Mouse (Mus musculus): Measurements from ENCODE around the gene Tlr7. TPM values are rescaled to one million over a fixed set of nuclear protein-coding genes. Genes with fewer than 3 reads are reported as not detected.
"Not testable (repeated sequence)": the region's sequence is repeated elsewhere in the genome, so short reads cannot be mapped to it uniquely, and the experiment has no call there.

Tlr7 gene
- polyA plus RNA-seq, 1 experiment from 2014 or later: 0.09 TPM

DNA sequence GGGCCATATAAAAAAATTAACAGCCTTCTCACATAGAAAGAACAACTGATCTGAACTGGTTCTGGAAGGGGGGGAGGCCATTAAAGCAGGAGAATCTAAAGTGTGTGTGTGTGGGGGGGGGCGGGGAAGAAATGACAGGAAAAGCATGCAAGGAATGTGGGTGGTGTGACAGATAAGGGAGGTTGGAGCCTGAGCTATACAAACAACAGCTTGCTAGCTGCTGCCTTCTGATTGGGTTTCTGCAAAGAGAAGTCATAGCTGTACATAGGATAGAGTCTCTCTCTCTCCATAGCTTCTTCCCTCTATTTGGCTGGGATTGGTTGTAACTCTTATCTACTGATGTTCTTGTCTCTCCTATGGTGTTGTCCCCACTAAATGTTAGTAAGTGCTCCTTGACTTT, 2.2 kb upstream of the Tlr7 start:
- Histone ChIP-seq H3K4me2 (no peak overlapping the region), H3K4me3 (replicated peaks) (no peak overlapping the region), H3K27ac (no peak overlapping the region), H3K9ac (no peak overlapping the region), H3K36me3 (replicated peaks) (no peaks in the 10 kb centered on the region), H3K4me1 (no peaks in the 10 kb centered on the region), H3K9me3 (no peaks in the 10 kb centered on the region), H3K27me3 (peaks cover 16% of the 10 kb centered on the region)
- ATAC-seq (ENCODE audit: low FRiP score): no peak
- 83% methylated on average over 1 of the region's 1 CpGs for WGBS

DNA sequence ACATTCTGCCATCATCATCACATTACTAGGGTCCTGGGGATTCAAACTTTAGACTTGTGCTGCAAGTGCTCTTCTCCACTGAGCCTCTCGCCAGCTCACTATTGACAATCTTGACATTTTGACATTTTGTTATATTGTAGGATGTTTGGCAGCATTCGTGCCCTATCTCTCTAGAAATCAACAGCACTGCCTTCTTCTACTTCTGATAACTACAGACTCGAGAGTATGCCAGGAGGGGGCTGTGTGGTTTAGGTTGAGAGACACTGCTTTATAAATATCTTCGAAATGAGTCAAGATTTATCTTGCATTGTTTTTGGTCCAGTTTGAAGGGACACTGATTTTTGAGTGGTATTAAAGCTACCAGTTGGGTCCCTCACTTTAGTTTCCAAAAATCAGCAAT, 635 bp upstream of the Tlr7 start:
- Histone ChIP-seq H3K4me3 (replicated peaks) (no peak overlapping the region), H3K4me2 (no peak overlapping the region), H3K36me3 (replicated peaks) (no peaks in the 10 kb centered on the region), H3K4me1 (no peaks in the 10 kb centered on the region), H3K27ac (no peak overlapping the region), H3K27me3 (peaks cover 16% of the 10 kb centered on the region), H3K9me3 (no peaks in the 10 kb centered on the region), H3K9ac (no peak overlapping the region)
- 85% methylated on average over 4 of the region's 4 CpGs for WGBS
- no peak for ATAC-seq (ENCODE audit: low FRiP score)

DNA sequence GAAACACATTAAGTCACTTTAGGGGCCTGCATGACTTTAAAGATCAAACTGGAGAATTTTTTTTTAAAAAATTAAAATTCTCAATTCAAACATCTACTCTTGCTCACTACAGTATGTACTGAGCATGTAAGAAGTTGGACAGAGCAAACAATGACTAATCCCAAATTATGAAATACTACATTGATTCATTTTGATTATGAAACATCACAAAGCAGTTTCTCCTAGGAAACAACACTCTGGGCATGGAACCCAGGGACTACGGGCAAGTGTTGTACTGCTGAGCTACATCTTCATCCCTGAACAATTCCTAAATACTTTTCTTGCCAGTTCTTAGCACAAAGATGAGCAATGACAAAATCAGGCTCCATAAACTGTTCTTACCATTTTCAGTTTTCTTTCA, 738 bp downstream of the Tlr7 start:
- Histone ChIP-seq H3K9ac (no peak overlapping the region), H3K4me1 (no peaks in the 10 kb centered on the region), H3K4me2 (no peak overlapping the region), H3K27ac (no peak overlapping the region), H3K9me3 (no peaks in the 10 kb centered on the region), H3K27me3 (peaks cover 20% of the 10 kb centered on the region), H3K36me3 (replicated peaks) (no peaks in the 10 kb centered on the region), H3K4me3 (replicated peaks) (no peak overlapping the region)
- 93% methylated on average over 1 of the region's 1 CpGs for WGBS
- no peak for ATAC-seq (ENCODE audit: low FRiP score)

DNA sequence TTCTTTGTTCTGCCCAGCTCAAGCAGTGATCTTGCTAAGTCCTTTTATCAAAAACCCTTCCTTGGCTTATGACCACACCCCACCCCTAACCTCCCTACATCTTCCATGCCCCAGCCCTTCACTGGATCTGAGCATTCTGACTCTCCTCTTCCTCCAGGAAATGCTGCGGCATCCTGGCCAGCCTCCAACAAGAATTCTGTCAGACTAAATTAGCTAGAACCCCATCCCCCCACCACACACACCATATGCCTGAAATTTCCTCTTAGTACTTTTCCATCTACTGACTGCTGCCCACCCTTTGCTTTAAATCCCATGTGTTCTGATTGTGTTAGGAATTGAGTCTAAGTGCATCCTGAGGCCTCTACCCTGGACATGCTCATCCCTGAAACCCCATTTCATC, 1.3 kb downstream of the Tlr7 start:
- Histone ChIP-seq H3K4me3 (replicated peaks) (no peak overlapping the region), H3K9me3 (no peaks in the 10 kb centered on the region), H3K4me2 (no peak overlapping the region), H3K36me3 (replicated peaks) (no peaks in the 10 kb centered on the region), H3K27ac (no peak overlapping the region), H3K27me3 (peaks cover 20% of the 10 kb centered on the region), H3K4me1 (no peaks in the 10 kb centered on the region), H3K9ac (no peak overlapping the region)
- ATAC-seq (ENCODE audit: low FRiP score): no peak
- 67% methylated on average over 1 of the region's 1 CpGs for WGBS

DNA sequence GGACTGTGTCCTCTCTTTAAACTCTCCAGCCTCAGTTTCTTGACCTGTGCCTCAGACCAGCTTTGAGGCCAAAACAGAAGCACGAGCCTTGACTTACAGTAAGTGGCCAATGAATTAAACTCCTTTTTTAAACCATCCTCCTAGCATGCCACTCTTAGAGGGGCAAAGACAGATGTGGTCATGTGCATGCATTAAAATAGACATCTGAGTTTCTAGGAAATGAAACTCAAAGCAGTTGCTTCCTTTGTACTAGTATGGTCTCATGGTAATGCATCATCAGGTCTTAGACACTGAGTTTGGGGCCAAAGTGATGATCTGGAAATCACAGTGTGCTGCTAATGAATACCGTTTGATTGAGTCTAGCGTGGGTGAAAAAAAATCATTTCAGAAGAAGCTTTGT, 1.8 kb downstream of the Tlr7 start:
- 89% methylated on average over 3 of the region's 3 CpGs for WGBS
- Histone ChIP-seq H3K27ac (no peak overlapping the region), H3K36me3 (replicated peaks) (no peaks in the 10 kb centered on the region), H3K27me3 (peaks cover 17% of the 10 kb centered on the region), H3K9ac (no peak overlapping the region), H3K4me1 (no peaks in the 10 kb centered on the region), H3K9me3 (no peaks in the 10 kb centered on the region), H3K4me3 (replicated peaks) (no peak overlapping the region), H3K4me2 (no peak overlapping the region)
- no peak for ATAC-seq (ENCODE audit: low FRiP score)

DNA sequence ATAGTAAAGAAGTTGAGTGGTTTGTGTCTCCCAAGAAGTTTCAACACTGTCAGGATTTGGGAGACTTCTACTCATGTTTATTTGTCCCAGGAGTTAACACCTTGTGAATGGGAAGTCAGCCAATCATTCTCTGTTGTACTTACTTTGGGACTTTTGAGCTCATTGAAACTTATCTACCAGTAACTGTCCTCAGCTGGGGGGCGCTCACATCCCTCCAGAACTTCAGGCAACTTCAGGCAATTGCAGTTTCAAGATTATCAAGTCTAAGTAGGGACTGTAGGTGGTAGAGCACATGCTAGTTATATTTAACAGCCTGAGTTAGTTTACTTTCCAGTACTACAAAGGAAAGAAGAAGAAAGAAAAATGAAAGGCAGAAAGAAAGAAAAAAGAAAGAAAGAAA, 6.6 kb downstream of the Tlr7 start:
- ATAC-seq (ENCODE audit: low FRiP score): no peak
- H3K36me3 ChIP-seq (replicated peaks): no peaks in the 10 kb centered on the region
- no peak overlapping the region for H3K9ac ChIP-seq
- no peaks in the 10 kb centered on the region for H3K4me1 ChIP-seq
- H3K9me3 ChIP-seq: no peaks in the 10 kb centered on the region
- no peak overlapping the region for H3K27ac ChIP-seq
- H3K4me2 ChIP-seq: no peak overlapping the region
- H3K4me3 ChIP-seq (replicated peaks): no peak overlapping the region
- 55% methylated on average over 1 of the region's 1 CpGs for WGBS
- peaks cover 30% of the 10 kb centered on the region for H3K27me3 ChIP-seq

DNA sequence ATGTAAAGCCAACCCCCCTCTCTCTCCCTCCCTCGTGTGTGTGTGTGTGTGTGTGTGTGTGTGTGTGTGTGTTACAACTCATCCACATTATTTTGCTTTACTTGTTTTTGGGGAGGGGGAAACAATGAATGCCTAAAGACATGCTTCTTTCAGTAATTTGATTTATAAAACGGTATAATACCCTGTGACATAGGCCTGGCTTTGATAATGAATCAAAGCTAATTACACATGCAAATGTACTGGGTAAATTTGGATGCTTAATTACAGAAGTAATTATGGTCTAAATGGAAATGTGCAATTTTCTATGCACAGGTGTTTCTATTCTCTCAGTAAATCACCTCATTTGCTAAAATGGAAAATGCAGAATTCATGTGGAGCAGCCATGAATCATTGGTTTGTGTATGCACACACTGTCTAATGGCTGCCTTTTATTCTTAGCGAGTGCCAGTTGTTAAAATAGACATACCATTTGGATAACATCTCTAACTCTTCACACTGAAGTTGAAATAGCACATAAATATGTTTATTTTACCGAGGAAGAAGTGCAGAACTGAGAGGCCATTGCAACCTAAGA, 9.0 kb downstream of the Tlr7 start:
- H3K9ac ChIP-seq: no peak overlapping the region
- no peaks in the 10 kb centered on the region for H3K36me3 ChIP-seq (replicated peaks)
- ATAC-seq (ENCODE audit: low FRiP score): no peak
- H3K9me3 ChIP-seq: no peaks in the 10 kb centered on the region
- H3K4me2 ChIP-seq: no peak overlapping the region
- H3K27ac ChIP-seq: no peak overlapping the region
- peaks cover 29% of the 10 kb centered on the region for H3K27me3 ChIP-seq
- H3K4me3 ChIP-seq (replicated peaks): no peak overlapping the region
- WGBS: 54% methylated on average over 4 of the region's 4 CpGs
- H3K4me1 ChIP-seq: no peaks in the 10 kb centered on the region

DNA sequence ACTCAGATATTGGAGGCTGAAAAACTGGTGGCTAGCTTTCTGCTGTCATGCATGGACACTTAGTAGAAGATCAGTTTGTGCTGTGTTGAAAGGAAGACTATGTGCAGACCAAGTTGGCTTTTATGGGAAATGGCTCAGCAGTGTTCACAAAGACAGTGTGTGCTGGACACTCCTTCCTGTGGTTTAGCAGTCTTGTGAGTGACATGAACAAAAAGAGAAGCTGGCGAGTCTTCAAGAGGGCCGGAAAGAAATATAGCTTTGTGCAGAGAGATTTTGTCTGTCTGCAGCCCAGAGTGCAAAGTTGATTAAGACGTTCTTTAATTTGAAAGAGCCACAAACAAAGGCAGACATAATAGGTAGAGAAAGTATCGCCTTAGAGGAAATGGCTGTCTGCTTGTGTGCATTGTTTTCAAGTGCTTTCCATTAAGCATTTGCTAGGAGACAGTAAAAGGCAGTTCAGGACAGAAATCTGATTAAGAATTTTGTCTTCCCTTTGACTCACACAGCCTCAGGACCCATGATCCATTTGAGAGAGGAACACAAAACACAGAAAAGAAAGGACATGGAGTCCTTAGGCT, 11.4 kb downstream of the Tlr7 start:
- Histone ChIP-seq H3K27ac (no peak overlapping the region), H3K36me3 (replicated peaks) (no peaks in the 10 kb centered on the region), H3K9me3 (no peaks in the 10 kb centered on the region), H3K9ac (no peak overlapping the region), H3K4me1 (no peaks in the 10 kb centered on the region), H3K4me3 (replicated peaks) (no peak overlapping the region), H3K27me3 (peaks cover 28% of the 10 kb centered on the region), H3K4me2 (no peak overlapping the region)
- WGBS: 30% methylated on average over 4 of the region's 4 CpGs
- ATAC-seq (ENCODE audit: low FRiP score): no peak

DNA sequence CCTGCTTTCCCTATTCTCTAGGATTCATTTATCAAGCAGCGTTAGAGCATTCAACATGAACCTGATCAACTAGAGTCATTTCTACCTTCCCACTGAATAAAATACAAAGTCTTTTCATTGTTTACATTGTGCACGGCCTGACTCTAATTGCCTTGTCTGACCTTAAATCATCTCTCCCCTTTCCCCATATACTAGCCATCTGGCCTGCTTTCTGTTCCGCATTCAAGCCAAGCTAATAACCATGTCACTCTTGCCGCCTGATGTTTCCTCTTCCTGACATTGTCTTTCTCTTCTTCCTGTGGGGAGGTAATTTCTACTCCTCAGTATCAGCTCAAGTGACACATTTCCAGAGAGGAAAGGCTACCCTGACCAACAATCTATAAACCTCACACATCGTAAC, 14.6 kb downstream of the Tlr7 start:
- no peak for ATAC-seq (ENCODE audit: low FRiP score)
- Histone ChIP-seq H3K4me1 (no peaks in the 10 kb centered on the region), H3K36me3 (replicated peaks) (no peaks in the 10 kb centered on the region), H3K27me3 (peaks cover 21% of the 10 kb centered on the region), H3K9ac (no peak overlapping the region), H3K4me3 (replicated peaks) (no peak overlapping the region), H3K27ac (no peak overlapping the region), H3K4me2 (no peak overlapping the region), H3K9me3 (no peaks in the 10 kb centered on the region)
- 78% methylated on average over 5 of the region's 5 CpGs for WGBS

DNA sequence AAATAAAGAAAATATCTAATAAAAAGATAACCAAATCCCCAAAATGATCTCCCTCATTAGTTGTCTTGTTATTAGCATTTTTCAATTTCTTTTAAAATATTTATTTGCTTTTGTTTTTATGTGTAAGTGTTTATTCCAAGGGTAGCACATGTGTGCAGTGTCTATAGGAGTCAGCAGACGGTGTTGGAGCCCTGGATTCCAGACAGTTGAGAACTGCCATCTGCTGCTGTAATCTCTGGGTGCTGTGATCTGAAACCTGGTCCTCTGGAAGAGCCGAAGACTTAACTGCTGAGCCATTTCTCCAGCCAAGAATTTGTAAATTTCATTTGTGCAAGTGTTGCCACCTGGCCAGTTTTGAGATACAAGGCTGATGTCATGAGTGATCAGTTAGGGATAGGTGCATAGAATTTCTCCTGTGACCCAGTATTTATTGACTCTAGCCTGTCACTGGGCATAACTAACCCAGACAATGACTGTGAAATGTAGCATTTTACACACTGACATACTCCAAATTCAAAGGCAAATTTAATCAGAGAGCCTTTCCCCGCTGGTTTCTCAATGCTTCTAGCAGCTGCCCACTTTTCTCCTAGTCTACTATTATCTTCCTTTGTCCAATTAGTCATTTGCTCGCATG, 15.1 kb downstream of the Tlr7 start:
- no peaks in the 10 kb centered on the region for H3K9me3 ChIP-seq
- no peak for ATAC-seq (ENCODE audit: low FRiP score)
- peaks cover 15% of the 10 kb centered on the region; the same call in 1 of the 2 replicates for H3K27me3 ChIP-seq
- H3K36me3 ChIP-seq (replicated peaks): no peaks in the 10 kb centered on the region
- no peak overlapping the region for H3K4me2 ChIP-seq
- no peak overlapping the region for H3K4me3 ChIP-seq (replicated peaks)
- H3K9ac ChIP-seq: no peak overlapping the region
- 64% methylated on average over 4 of the region's 4 CpGs for WGBS
- no peak overlapping the region for H3K27ac ChIP-seq
- H3K4me1 ChIP-seq: no peaks in the 10 kb centered on the region

DNA sequence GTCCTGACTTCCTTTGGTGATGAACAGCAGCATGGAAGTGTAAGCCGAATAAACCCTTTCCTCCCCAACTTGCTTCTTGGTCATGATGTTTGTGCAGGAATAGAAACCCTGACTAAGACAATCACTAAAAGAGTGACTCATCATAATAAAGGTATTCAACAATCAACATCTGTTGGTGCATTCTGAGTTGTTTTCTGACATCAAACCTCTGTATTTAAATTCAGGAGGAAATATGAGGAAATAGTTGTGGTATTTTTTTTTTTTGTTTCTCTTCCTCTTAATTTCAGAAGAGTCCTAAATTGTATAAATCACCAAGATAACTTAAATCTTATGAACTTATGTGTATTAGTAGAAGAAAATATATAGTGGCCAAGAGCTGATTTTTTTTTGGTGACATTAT, 28.3 kb downstream of the Tlr7 start:
- H3K27ac ChIP-seq; ATAC-seq (ENCODE audit: low FRiP score): not testable (repeated sequence)
- WGBS: 100% methylated on average over 1 of the region's 1 CpGs

DNA sequence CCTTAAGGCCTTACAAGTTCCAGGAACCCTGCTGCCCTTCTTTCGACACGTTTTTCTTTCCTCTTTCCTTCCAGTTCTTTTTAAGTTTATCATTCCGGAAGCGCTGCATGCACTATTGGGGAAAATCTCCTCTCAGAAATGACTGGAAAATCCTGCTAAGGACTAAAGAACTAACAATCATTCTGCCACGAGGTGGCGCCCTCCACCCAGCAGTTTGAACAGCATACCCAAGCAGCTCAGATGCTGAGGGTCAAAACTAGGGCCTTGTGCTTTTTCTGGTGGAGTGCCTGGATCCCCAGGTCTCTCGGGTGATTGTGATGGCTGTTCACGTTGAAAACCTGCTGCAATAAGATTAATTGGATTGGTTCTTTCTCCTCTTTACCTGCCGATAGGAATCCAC, 53.4 kb downstream of the Tlr7 start:
- H3K4me2 ChIP-seq: no peak overlapping the region
- no peak overlapping the region for H3K27ac ChIP-seq
- no peak for ATAC-seq (ENCODE audit: low FRiP score)
- 24% methylated on average over 9 of the region's 9 CpGs for WGBS
- peaks cover 17% of the 10 kb centered on the region for H3K27me3 ChIP-seq
- H3K9me3 ChIP-seq: no peaks in the 10 kb centered on the region
- H3K4me3 ChIP-seq (replicated peaks): no peak overlapping the region
- no peaks in the 10 kb centered on the region for H3K36me3 ChIP-seq (replicated peaks)
- H3K4me1 ChIP-seq: no peaks in the 10 kb centered on the region
- no peak overlapping the region for H3K9ac ChIP-seq

More for the DNA sequence above, 28.3 kb downstream of the Tlr7 start:
- not testable (repeated sequence) for H3K4me1 ChIP-seq; H3K9ac ChIP-seq; H3K4me2 ChIP-seq; H3K9me3 ChIP-seq; H3K36me3 ChIP-seq (replicated peaks); H3K4me3 ChIP-seq (replicated peaks); H3K27me3 ChIP-seq

DNA sequence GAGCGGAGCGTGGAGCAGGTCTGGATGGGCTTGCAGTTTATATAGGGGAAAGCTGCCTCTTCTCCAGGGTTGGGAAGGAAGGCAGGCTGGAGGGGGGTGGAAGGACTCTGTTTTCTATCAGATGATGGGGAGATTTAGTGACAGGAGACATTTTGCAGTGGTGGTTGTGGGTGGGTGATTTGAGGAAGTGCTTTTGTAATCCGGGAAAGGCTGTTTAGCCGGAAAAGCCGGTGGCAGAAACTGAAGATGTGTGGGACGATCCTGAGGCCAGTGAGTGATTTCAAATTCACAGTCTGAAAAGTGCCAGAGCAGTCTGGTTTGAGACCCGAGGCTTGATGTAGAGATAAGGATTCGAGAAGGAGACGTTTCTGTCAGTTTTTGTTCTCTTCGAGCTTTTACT, 53.8 kb downstream of the Tlr7 start:
- no peaks in the 10 kb centered on the region for H3K4me1 ChIP-seq
- H3K27ac ChIP-seq: no peak overlapping the region
- no peak overlapping the region for H3K4me3 ChIP-seq (replicated peaks)
- 67% methylated on average over 10 of the region's 10 CpGs for WGBS
- no peaks in the 10 kb centered on the region for H3K9me3 ChIP-seq
- peaks cover 18% of the 10 kb centered on the region for H3K27me3 ChIP-seq
- H3K4me2 ChIP-seq: no peak overlapping the region
- H3K36me3 ChIP-seq (replicated peaks): no peaks in the 10 kb centered on the region
- ATAC-seq (ENCODE audit: low FRiP score): no peak
- no peak overlapping the region for H3K9ac ChIP-seq
